In genomic region chr5:139253301-139253741, GRCm38 (mm10) we compare ENCODE assay signal across 8 mouse cellular contexts. TPM values are rescaled to one million over a fixed set of nuclear protein-coding genes. Genes with fewer than 3 reads are reported as not detected.
DNase-seq lines count a peak whose midpoint lies in the region; TF ChIP-seq lines count a peak whose summit lies in the region.

No protein-coding gene starts in this region.

- TF ChIP-seq CTCF in cortical plate, adult 2 months (IDR thresholded peaks at IDR 0.05; ENCODE audit: extremely low read depth, insufficient read depth, low read length) = no peak
- no peak for TF ChIP-seq CTCF in testis, adult 2 months (IDR thresholded peaks at IDR 0.05; ENCODE audit: control insufficient read depth, insufficient read depth, insufficient replicate concordance, low read depth, low read length)

- H3K27me3 ChIP-seq in limb, embryonic 10.5 days (ENCODE audit: low read depth, poor library complexity, severe bottlenecking) = no peaks in the 10 kb centered on the region
- H3K27me3 ChIP-seq in testis, adult 2 months (ENCODE audit: control insufficient read depth, insufficient read depth, low read length) = no peaks in the 10 kb centered on the region

- 19% methylated on average over 6 of the region's 6 CpGs for WGBS in limb, embryonic 10.5 days

- intact Hi-C loops in heart, postnatal 25 days (cut with DNase I) = loop anchor here (2.0 kb wide), 1 partner anchor 53 kb away; the partner anchor contains the start of gene Sun1
- intact Hi-C loops in heart, postnatal 10 days (cut with DNase I) = loop anchor here (5.0 kb wide), 1 partner anchor 51 kb away; the partner anchor contains the start of gene Sun1

- H3K4me1 ChIP-seq in cortical plate, adult 2 months (ENCODE audit: control insufficient read depth, insufficient read depth, low read length) = peaks cover 4% of the 10 kb centered on the region
- peaks cover 26% of the 10 kb centered on the region for H3K4me1 ChIP-seq in limb, embryonic 10.5 days
- peaks cover 18% of the 10 kb centered on the region for H3K4me1 ChIP-seq in testis, adult 2 months (ENCODE audit: control insufficient read depth, insufficient read depth, low read length)

- no peaks in the 10 kb centered on the region for H3K9me3 ChIP-seq in limb, embryonic 10.5 days (replicated peaks)

- peak overlapping the region; percentile 97 for H3K4me3 ChIP-seq in cortical plate, adult 2 months (ENCODE audit: insufficient read depth, low read length)
- H3K4me3 ChIP-seq in limb, embryonic 10.5 days = peak overlapping the region; percentile 88
- H3K4me3 ChIP-seq in testis, adult 2 months (ENCODE audit: control insufficient read depth, low read depth, low read length) = peak overlapping the region; percentile 97

- peak; percentile 35; the same call in 1 of the 2 replicates for TF ChIP-seq POLR2A in cortical plate, adult 2 months (IDR thresholded peaks at IDR 0.05; ENCODE audit: extremely low read depth, insufficient read depth, low read length)
- peak; percentile 54; the same call in 1 of the 2 replicates for TF ChIP-seq POLR2A in testis, adult 2 months (IDR thresholded peaks at IDR 0.05; ENCODE audit: control insufficient read depth, low read depth, low read length)

- H3K27ac ChIP-seq in cortical plate, adult 2 months (ENCODE audit: insufficient read depth, low read length) = peak overlapping the region; percentile 52; the same call in 1 of the 2 replicates
- H3K27ac ChIP-seq in limb, embryonic 10.5 days = peak overlapping the region; percentile 96
- peak overlapping the region; percentile 98 for H3K27ac ChIP-seq in testis, adult 2 months (ENCODE audit: control insufficient read depth, insufficient read depth, low read depth, low read length)

- DNase-seq in heart, adult 11 months = peak; percentile 95
- no peak for DNase-seq in heart, postnatal 25 days (ENCODE audit: low spot score)
- DNase-seq in T-cell, adult 2 months (ENCODE audit: low spot score) = peak; percentile 58
- DNase-seq in heart, postnatal 10 days = peak; percentile 39 to 45
- peak; percentile 33 for DNase-seq in limb, embryonic 10.5 days (ENCODE audit: low spot score)
- DNase-seq in mesoderm, embryonic 11.5 days (ENCODE audit: low read depth, low spot score) = peak; percentile 11

- peaks cover 58% of the 10 kb centered on the region for H3K36me3 ChIP-seq in limb, embryonic 10.5 days
- H3K36me3 ChIP-seq in testis, adult 2 months (ENCODE audit: control insufficient read depth, insufficient read depth, low read length) = no peaks in the 10 kb centered on the region

RNA-seq across cellular contexts. Expression of gene Get4, which starts 1.2 kb away (rescaled TPM):
- 10 to 100 TPM; 40.9 to 45.2 TPM for total RNA-seq in heart, postnatal 25 days (2021)
- 82.6 and 89.5 TPM in 2 replicates for polyA plus RNA-seq in cortical plate, adult 2 months (2012; rRNA removed)
- 10 to 100 TPM; 57.6 to 59.4 TPM for total RNA-seq in heart, postnatal 10 days (2021)
- 196 and 215 TPM in 2 replicates for polyA plus RNA-seq in limb, embryonic 10.5 days (2016; fragmentation: Nextera tagmentation; extraction: Ambion mirVana)
- 117 and 150 TPM in 2 replicates for polyA plus RNA-seq in testis, adult 2 months (2012; rRNA removed)

RNA-seq across cellular contexts. Expression of gene Sun1, which starts 52.9 kb away (rescaled TPM):
- total RNA-seq in heart, postnatal 25 days (2021) = 10 to 100 TPM; 42.4 to 53.7 TPM
- 115 and 128 TPM in 2 replicates for polyA plus RNA-seq in cortical plate, adult 2 months (2012; rRNA removed)
- 10 to 100 TPM; 43.5 to 44.8 TPM for total RNA-seq in heart, postnatal 10 days (2021)
- polyA plus RNA-seq in limb, embryonic 10.5 days (2016; fragmentation: Nextera tagmentation; extraction: Ambion mirVana) = 47.9 and 52.7 TPM in 2 replicates
- polyA plus RNA-seq in testis, adult 2 months (2012; rRNA removed) = 114 and 125 TPM in 2 replicates
